Mouse (Mus musculus) lung, embryonic 14.5 days (tissue): Measurements from ENCODE around the gene Slc7a6. TPM values are rescaled to one million over a fixed set of nuclear protein-coding genes. Genes with fewer than 3 reads are reported as not detected.

Source experiments
- ATAC-seq: fragments of 200-750 bp; cut with Nextera tagmentation; 2 replicates; pipeline ENCODE4 v1.8.0; 2017; ENCODE audit warnings: mild to moderate bottlenecking, moderate TSS enrichment, moderate library complexity; ENCODE audit not compliant: insufficient read depth
- DNase-seq: peaks from one replicate; pipeline ENCODE4 v3.0.0-alpha.2; 2015
- H3K27ac ChIP-seq: fragments of 300-500 bp; sonication (generic); 2 replicates; pipeline ENCODE4 v1.5.1; 2014; ENCODE audit warnings: low read depth, mild to moderate bottlenecking, moderate library complexity
- H3K27me3 ChIP-seq: fragments of 300-500 bp; sonication (generic); 2 replicates; pipeline ENCODE4 v1.6.1; 2014; ENCODE audit warnings: low read length, control low read depth; ENCODE audit not compliant: insufficient read depth
- H3K36me3 ChIP-seq: fragments of 300-500 bp; sonication (generic); 2 replicates; pipeline ENCODE4 v1.6.1; 2014; ENCODE audit warnings: control low read depth; ENCODE audit not compliant: insufficient read depth
- H3K4me1 ChIP-seq: fragments of 300-500 bp; sonication (generic); 2 replicates; pipeline ENCODE4 v1.6.1; 2014; ENCODE audit warnings: antibody characterized with exemption, control low read depth; ENCODE audit not compliant: insufficient read depth
- H3K4me2 ChIP-seq: fragments of 300-500 bp; sonication (generic); 2 replicates; pipeline ENCODE4 v1.6.1; 2014; ENCODE audit warnings: mild to moderate bottlenecking
- H3K4me3 ChIP-seq: fragments of 300-500 bp; sonication (generic); 2 replicates; pipeline ENCODE4 v1.5.1; 2014; ENCODE audit warnings: low read depth, low read length
- H3K9ac ChIP-seq: fragments of 300-500 bp; sonication (generic); 2 replicates; pipeline ENCODE4 v1.6.1; 2014
- H3K9me3 ChIP-seq: fragments of 300-500 bp; sonication (generic); 2 replicates; pipeline ENCODE4 v1.6.1; 2016; ENCODE audit warnings: low read depth, low read length, control low read depth
- CTCF ChIP-seq: IDR thresholded peaks from 2 replicates; pipeline ENCODE4 v1.5.1; 2016; ENCODE audit warnings: antibody characterized with exemption, low read depth
- WGBS: fragments of 180-500 bp; shearing (Covaris S2); extraction: QIAGEN DNeasy Blood & Tissue Kit; methylation state at CpG from one replicate; pipeline ENCODE4 v1.1.7; 2014; 5-methylcytosine and 5-hydroxymethylcytosine counted together
- polyA plus RNA-seq: library from polyadenylated mRNA; unstranded; fragments of >200 nt; fragmentation: Nextera tagmentation; extraction: Ambion mirVana; gene quantifications from 2 replicates; pipeline ENCODE4 v1.2.1, GENCODE M21; 2014

Gene Slc7a6
- polyA plus RNA-seq, 1 experiment from 2014 or later = 85.0 TPM

- Histone ChIP-seq H3K9me3 (no peaks in the 10 kb centered on the region), H3K27me3 (peaks cover 39% of the 10 kb centered on the region), H3K4me3 (peak overlapping the region; percentile 55), H3K4me1 (0 out of 2 replicates have a peak, but pooled peaks cover 4% of the 10 kb centered on the region), H3K4me2 (peak overlapping the region; percentile 76), H3K27ac (peak overlapping the region; percentile 93), H3K36me3 (peaks cover 36% of the 10 kb centered on the region), H3K9ac (peak overlapping the region; percentile 62; the same call in 1 of the 2 replicates)
- no peak for TF ChIP-seq CTCF
- ATAC-seq (peak; percentile 71), DNase-seq (peak; percentile 84)
- 12% methylated on average over 14 of the region's 14 CpGs for WGBS
These were observed 33.7 kb upstream of the Slc7a6 start for GRCm38 (mm10) chr8:106134751-106135571.

DNA sequence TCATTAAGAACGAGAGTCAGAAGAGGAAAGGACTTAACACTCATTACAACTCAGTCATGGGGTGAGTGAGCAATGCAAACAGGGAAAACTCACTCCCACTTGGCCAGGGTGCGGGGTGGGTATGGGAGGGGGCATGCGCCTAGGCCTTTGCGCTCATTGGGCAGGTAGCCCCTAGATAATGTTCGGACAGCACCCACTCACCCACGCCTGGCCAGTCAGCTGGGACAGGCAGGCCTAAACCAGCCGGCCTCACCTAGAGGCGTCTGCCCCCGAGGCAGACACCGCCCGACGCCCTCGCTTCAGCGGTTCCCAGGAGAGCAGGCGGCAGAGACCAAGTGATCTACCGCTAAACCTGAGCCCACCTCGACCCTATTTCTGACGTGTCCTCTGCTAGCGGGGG, 33.0 kb upstream of the Slc7a6 start:
- peaks cover 39% of the 10 kb centered on the region for H3K27me3 ChIP-seq
- H3K9me3 ChIP-seq = no peaks in the 10 kb centered on the region
- TF ChIP-seq CTCF = no peak
- peak overlapping the region; percentile 93 for H3K27ac ChIP-seq
- DNase-seq (peak; percentile 8), ATAC-seq (0 out of 2 replicates have a peak, but pooled peaks have one; percentile 2)
- 0 out of 2 replicates have a peak, but pooled peaks cover 4% of the 10 kb centered on the region for H3K4me1 ChIP-seq
- H3K4me3 ChIP-seq = peak overlapping the region; percentile 55
- H3K36me3 ChIP-seq = peaks cover 29% of the 10 kb centered on the region
- WGBS = 5% methylated on average over 19 of the region's 19 CpGs
- H3K9ac ChIP-seq = peak overlapping the region; percentile 62
- peak overlapping the region; percentile 76 for H3K4me2 ChIP-seq

DNA sequence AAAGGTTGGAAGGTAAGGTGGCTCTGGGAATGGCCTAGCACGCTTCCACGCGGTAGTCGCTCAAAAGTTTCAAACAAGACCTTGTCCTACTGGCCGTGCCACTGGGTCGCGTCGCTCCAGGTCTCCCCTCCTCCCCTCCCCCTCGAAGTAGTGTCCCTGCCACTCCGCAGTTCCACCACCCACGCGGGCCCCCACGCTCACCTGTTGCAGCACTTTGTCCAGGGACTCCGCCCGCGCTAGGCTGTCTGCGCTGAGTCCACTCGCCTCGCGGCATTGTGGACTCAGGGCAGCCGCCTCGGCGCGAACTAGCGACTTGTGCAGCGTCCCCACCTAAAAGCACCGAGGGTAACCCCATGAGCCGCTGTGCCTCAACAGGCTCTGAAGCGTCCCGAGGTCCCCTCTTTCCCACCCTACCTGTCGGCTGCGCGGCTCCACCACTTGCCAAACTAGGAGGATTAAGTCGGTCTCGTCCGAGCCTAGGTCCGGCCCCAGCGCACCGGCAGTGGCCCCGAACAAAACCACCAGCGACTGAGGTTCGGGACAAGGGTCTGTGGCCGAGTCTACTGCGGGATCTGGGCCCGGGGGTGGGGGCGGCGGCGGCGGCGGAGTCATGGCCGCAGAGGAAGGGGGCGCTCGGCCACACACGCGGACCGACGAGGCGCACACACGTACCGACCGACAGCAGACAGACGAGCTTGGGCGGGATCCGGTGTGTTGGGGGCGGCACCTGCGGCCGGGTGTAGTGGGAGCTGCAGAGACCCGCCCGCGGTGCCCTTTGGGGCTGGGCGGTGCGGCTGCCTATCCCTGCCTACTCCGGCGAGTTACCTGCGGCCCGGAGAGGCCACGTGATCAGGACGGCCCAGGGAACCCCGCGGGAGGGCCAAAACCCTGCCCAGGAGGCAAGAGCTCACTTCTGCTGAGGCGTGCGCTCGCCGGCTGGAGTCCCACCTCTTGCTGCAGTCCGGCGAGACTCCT, 32.2 kb upstream of the Slc7a6 start, which contains the start of gene Esrp2:
Gene Esrp2 (minus strand): TSS at position 819 of the 975 bp plus-strand sequence.
- peak; percentile 80 for DNase-seq
- WGBS = under 1% methylated on average over 86 of the region's 86 CpGs
- Histone ChIP-seq H3K4me2 (peak within 1 kb of the TSS; percentile 76), H3K9me3 (no peaks in the 10 kb centered on the region), H3K4me1 (0 out of 2 replicates have a peak, but pooled peaks cover 4% of the 10 kb centered on the region), H3K9ac (peak within 1 kb of the TSS; percentile 62), H3K4me3 (peak within 1 kb of the TSS; percentile 55), H3K36me3 (peaks cover 22% of the 10 kb centered on the region), H3K27ac (peak within 1 kb of the TSS; percentile 93), H3K27me3 (peaks cover 39% of the 10 kb centered on the region)
- no peak for TF ChIP-seq CTCF
- ATAC-seq = peak; percentile 65

- peak; percentile 17 for DNase-seq
- peak overlapping the region; percentile 55 for H3K4me3 ChIP-seq
- WGBS = 6% methylated on average over 22 of the region's 22 CpGs
- 0 out of 2 replicates have a peak, but pooled peaks cover 4% of the 10 kb centered on the region for H3K4me1 ChIP-seq
- no peak for TF ChIP-seq CTCF
- peak overlapping the region; percentile 76 for H3K4me2 ChIP-seq
- H3K36me3 ChIP-seq = peaks cover 13% of the 10 kb centered on the region
- peak overlapping the region; percentile 62 for H3K9ac ChIP-seq
- H3K9me3 ChIP-seq = no peaks in the 10 kb centered on the region
- ATAC-seq = no peak
- H3K27ac ChIP-seq = peak overlapping the region; percentile 93
- peaks cover 39% of the 10 kb centered on the region for H3K27me3 ChIP-seq
These were observed 31.3 kb upstream of the Slc7a6 start for GRCm38 (mm10) chr8:106137218-106137905.

- TF ChIP-seq CTCF = no peak
- ATAC-seq = peak; percentile 53
- Histone ChIP-seq H3K36me3 (peaks cover 8% of the 10 kb centered on the region; the same call in 1 of the 2 replicates), H3K4me3 (peak overlapping the region; percentile 55), H3K9me3 (no peaks in the 10 kb centered on the region), H3K4me1 (0 out of 2 replicates have a peak, but pooled peaks cover 4% of the 10 kb centered on the region), H3K27me3 (peaks cover 39% of the 10 kb centered on the region), H3K27ac (peak overlapping the region; percentile 93), H3K9ac (peak overlapping the region; percentile 62), H3K4me2 (peak overlapping the region; percentile 76)
- under 1% methylated on average over 24 of the region's 24 CpGs for WGBS
- DNase-seq = peak; percentile 84
These were observed 30.7 kb upstream of the Slc7a6 start for GRCm38 (mm10) chr8:106137906-106138477.

GRCm38 (mm10) chr8:106138616-106139015, 30.0 kb upstream of the Slc7a6 start:
- peak overlapping the region; percentile 55 for H3K4me3 ChIP-seq
- peaks cover 2% of the 10 kb centered on the region; the same call in 1 of the 2 replicates for H3K36me3 ChIP-seq
- no peak for ATAC-seq
- peak overlapping the region; percentile 76 for H3K4me2 ChIP-seq
- peaks cover 37% of the 10 kb centered on the region for H3K27me3 ChIP-seq
- no peaks in the 10 kb centered on the region for H3K9me3 ChIP-seq
- TF ChIP-seq CTCF = no peak
- H3K27ac ChIP-seq = peak overlapping the region; percentile 70
- DNase-seq = no peak
- peak overlapping the region; percentile 62 for H3K9ac ChIP-seq
- WGBS = 6% methylated on average over 7 of the region's 7 CpGs
- 0 out of 2 replicates have a peak, but pooled peaks cover 4% of the 10 kb centered on the region for H3K4me1 ChIP-seq
